Mouse (Mus musculus): ENCODE measurements at regions not wholly inside any gene's neighbourhood (a gene's known extent, or its start where the extent isn't known, plus 50 kb on each side); places are given as distances from the start of the nearest gene placed in this dataset.

- DNase-seq (ENCODE audit: low spot score in 2 of 2), result no peak
Measured at GRCm38 (mm10) chr2:79510485-79511094, 54.0 kb upstream of the Cerkl start.

DNA sequence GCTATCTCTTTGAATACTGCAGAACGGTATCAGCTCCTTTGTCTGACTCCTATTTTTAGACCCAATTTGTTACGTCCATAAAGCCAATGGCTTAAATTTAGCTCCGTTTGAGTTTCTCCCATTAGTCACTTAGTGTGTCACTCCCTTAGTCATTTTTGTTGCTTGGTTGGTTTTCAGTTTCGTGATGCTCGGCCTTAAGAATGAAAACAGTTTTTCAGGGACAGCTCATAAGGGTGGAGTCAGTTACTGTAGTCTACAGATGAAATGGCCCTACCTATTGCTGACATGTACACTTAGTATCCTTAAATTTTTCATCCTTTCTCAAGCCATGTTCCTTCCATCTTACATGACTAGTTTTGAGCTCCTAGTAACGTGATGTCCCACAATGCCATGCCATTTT is 54.5 kb upstream of the Cerkl start:
- no peak for DNase-seq (ENCODE audit: low spot score in 2 of 2)

DNA sequence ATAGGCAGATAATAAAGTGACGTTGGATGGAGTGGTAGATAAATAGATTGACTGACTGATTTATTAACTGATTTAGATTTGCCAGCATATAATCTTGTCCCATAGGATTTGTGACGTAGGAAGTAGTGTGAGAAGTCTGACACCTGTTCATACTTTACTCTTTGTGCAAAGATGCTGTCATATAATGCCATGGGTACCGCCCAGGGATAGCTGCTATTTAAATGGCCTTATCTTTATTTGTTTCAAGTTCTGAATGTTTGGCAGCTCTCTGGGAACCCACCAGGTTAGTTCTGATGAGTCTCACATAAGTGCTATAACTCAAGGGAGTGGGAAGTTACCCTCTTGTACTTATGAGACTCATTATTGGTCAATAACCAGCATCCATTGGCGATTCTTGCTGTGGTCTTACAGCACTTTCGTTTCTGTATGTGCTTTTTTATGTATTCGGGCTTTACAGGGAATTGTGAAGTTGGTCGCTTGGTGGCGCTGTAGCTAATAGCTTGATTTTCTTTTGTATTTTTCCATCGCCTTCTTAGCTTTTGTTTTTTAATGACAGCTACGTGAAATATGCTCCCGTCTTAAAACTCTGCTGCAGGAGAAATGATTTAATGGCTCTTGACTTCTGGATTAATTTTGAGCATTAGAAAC is 55.2 kb upstream of the Cerkl start:
- DNase-seq (ENCODE audit: low spot score in 2 of 2), result peak; percentile 81 to 86

DNA sequence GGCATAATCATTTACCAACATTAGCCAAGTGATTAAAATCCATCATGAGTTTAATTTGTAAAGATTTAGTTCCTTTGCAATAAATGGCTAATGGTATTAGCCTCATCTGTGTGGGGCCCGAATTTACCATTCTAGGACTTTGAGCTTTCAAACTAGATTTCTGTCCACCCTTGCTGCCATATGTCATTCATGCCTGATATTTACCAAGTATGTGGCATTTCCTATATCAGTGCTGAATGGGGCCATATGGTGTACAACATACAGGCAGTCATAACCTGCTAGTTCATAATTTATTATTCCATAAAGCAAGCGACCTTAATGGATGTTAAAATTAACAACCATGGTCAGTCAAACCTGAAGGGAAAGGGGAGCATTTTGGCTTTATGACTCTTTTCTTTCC is 55.8 kb upstream of the Cerkl start:
- DNase-seq (ENCODE audit: low spot score in 2 of 2), result no peak

DNA sequence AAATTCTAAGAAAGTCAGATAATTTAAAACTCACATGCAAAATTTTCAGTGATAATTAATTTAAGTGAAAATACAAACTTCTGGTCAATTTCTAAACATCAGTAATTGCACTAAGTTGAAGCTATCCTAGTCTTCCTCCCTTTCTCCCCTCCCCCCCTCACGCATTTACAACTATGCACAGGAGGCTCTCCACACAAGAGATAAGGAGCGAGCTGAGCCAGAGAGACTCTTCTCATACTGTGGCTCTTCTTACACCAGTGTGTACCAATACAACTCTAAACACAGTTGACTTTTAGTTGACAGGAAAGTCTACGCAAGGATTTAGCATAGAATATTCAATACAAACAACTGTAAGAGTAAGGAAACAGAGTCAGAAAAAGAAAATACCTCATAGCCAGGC is 57.1 kb upstream of the Cerkl start:
- no peak for DNase-seq (ENCODE audit: low spot score in 2 of 2)

- DNase-seq (ENCODE audit: low spot score in 2 of 2), result no peak
Measured at GRCm38 (mm10) chr2:79518046-79518750, 61.6 kb upstream of the Cerkl start.

DNA sequence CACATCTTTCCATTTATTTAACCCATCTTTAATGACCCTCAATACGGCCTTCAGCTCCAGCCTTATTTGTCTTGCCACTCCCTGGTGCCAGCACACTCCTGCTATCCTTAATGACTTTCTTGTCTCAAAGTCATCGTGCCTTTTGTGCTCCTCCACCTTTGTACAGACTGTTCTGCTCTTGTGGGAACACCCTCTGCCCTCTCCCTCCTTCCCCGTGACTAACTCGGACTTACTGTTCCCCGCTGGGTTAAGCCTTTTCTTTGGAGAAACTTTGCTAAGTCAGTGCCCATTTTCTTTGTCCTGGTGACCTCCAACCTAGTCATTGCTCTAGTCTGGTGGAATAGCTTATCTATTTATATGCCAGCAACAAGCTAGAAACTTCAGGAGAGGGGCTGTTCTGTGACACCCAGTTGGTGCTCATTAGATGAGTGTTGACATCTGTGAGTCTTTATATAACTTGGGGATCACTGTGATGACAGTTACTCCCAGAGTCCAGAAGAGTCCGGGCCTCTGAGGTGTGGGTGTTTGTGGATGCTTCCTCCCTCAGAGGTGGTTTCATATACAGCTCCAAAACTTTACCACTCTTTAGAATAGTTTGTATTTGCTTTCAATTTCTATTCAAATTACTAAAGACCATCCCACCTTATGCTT is 63.3 kb upstream of the Cerkl start:
- DNase-seq (ENCODE audit: low spot score in 2 of 2), result no peak

GRCm38 (mm10) chr2:79523441-79523840 is 66.9 kb upstream of the Cerkl start:
- no peak for DNase-seq (ENCODE audit: low spot score in 2 of 2)

DNA sequence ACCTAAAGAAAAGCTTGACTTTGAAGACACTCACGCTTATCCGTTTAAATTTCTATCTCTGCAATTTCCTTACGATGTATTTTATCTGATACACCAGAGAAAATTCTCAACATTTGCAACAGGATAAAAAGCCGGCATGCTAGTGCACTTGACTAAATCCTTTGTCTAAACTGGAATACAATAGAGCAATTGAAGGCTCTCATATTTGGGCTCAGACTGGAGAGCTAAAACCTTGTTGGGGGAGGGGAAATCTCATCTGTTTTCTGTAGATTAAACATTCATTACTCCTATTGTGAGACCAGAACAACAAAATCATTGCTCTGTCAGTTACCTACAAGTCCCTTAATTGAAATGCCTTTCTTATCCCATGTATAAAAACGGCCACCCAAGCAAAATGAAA is 70.9 kb upstream of the Cerkl start:
- DNase-seq (ENCODE audit: low spot score in 2 of 2), result no peak

DNA sequence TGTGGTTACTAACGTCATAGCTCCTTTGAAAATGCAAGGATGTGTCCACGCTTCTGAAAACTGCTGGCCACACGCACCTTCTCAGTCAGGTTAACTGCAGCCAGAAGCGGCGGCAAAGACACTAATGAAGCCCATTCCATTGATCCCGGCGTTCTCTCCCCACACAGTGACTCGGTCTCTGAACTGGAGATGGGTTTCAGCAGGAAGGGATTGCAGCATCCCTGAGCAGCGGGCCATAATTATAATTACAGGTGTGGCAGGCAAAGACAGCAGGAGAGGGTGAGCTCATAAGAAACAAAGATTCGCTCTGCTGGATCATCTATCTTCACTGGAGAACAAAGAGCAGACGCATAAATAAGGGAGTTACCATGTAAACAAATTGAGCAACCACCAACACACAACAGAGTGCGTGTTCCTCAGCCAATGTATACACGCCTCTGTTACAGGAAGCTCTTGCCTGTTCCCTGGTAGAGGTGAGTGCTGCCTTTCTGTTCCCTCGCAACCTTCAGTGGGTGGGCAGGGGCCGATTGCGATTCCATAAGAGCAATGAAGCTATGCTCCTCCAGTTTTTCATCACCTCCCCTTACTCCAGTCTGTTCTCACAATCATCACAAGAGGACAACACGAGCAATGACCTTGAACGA is 71.9 kb upstream of the Cerkl start:
- DNase-seq (ENCODE audit: low spot score in 2 of 2), result no peak

DNA sequence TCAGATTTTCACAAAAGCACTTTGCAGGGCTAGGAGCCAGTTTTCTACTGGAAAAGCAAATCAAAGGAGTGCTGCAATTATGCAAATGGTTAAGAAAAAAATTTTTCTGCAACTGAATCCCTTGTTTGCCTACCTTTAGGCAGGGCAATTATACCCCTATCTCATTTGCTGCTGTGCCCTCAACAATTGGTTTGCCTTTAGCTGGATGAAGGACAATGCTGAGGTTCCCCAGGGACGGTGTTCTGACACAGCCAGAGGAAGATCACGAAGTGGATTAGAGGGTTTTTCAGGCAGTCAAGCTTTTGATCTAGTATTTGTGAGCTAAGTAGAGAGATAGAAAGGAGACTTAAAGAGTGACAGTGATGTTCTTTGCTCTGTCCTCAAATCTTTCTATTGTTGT is 72.6 kb upstream of the Cerkl start:
- DNase-seq (ENCODE audit: low spot score in 2 of 2), result no peak

DNA sequence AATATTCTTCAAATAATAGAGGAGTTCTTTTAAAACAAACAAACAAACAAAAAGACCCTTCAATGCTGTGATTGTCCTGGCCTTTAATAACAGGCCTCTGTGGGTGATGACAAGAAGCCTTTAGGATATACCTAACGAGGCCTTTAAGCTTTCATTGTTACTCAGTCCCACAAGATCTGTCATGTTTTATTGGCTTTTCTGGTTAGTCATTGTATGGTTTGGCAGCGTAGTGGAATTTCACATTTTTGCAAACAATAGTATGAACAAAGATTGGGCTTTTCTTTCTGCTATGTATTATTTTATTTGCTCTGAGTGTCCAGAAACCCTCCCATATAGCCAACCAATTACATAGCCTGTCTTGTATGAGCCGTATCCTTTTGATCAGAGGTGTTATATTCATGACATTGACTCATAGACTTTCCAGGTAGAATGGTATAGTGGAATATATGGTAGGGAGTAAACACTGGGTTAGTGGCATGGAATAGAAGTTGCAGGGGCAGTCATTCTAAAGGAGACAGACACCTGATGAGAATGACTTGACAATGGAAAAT is 76.1 kb upstream of the Cerkl start:
- DNase-seq (ENCODE audit: low spot score in 2 of 2), result no peak

DNA sequence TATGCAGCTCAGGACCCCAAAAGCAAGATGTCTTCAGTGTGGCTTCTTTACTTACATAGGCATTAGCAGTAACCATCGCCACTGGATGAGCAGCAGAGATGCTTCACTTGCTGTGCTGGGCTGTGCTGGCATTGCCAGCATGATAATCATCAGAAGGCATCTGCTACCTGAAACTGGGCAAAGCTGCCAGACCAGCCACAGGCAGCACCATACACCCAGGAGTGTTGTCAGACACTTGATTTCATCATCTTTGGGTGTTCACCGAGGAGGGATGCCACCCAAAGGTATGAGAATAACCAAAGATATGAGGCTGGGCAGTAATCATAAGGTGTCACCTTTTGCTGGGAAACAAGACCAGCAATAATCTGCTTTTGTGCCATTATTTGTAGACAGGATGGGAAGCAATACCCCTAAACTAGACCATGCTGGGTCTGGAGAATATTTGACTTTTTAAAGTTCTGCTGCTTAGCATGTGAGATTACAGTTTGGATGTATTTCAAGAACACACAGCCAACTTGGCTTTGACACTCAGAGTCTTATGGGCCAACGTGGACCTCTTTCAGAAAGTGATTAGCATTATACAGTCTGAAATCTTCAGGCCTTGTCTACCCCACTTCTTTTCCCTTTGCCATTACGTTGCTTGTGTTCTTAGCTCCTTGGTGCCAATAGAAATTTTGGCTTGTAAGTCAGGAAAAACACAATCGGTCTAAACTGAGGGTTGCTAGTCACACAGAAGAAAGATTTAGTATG is 80.7 kb upstream of the Cerkl start:
- DNase-seq (ENCODE audit: low spot score in 2 of 2), result no peak

DNA sequence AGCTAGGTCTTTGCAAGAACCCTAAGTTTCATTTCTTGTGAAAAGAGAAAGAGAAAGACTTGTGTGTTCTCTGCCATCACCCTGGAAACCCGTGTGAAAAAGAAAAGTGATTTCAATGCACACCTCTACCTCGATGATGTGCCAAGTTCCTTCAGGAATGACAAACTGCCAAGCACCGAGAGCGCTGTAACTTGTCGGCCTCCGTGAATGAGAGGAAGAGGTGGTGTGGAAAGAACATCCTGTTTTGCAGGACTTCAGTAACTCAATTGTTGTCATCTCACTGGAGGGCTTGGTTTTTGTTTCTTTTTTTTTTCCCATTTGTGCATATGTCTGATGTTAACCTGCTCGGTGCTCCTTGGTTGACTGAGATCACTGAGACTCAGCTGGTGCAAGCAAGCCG is 83.8 kb upstream of the Cerkl start:
- no peak for DNase-seq (ENCODE audit: low spot score in 2 of 2)

DNA sequence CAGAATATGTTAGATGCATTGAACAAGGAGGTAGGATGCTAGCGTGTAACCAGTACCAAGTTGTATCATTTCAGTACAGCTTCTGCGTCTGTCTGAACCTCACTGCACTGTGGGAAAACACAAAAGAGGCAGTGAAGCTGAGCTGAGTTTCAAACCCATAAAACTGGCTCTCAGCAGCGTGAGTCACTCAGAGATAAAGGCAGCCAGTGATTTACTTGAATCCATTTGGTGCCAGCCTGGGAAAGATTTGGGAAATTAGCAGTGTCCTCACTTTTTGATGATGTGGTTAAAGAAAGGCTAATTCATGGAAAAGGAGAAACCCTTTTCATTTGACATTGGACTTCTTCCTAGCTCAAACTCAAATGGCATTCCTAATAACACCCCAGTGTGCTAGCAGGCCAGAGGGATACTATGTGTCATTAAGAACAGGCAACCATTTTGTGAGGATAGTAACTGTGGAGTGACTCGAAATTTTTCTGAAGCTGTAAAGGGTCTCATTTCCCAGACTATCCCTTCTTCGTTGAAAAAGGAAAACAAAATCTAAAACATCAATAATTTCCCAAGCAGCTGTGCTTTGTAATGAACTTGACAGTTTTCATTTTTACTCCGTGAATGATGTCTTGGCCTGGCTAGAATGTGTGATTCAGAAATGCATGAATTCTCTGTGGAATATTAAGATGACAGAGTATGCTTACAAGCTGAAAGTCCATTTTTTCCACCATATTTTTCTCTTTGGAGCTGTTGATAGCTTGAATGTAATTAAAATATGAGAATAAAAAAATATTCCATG is 85.8 kb upstream of the Cerkl start:
- DNase-seq (ENCODE audit: low spot score in 2 of 2), result no peak

- no peak for DNase-seq (ENCODE audit: low spot score in 2 of 2)
Measured at GRCm38 (mm10) chr2:79543456-79543855, 86.9 kb upstream of the Cerkl start.

GRCm38 (mm10) chr2:79543948-79544792 is 87.6 kb upstream of the Cerkl start:
- no peak for DNase-seq (ENCODE audit: low spot score in 2 of 2)

DNA sequence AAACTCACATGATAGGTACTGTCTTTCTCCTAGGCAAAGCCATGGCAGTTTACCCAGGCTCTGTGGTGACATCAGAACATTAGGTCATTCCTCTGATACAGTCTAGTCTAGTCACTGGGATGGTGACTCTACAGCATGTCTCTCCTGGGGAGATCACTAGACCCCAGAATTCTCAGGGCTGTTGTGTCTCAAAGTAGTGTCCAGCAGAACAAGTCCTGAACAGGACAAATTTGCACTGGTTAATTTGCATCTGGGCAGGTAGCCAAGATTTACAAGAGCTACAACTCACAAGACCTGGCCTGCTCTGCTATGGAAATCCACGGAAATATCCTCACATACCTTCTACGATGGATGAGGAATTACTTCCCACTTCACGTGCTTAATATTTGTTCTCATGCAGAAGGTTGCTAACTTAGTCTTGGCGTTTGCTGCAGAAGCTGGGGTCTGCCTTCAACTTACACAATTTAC is 88.2 kb upstream of the Cerkl start:
- DNase-seq (ENCODE audit: low spot score in 2 of 2), result no peak

DNA sequence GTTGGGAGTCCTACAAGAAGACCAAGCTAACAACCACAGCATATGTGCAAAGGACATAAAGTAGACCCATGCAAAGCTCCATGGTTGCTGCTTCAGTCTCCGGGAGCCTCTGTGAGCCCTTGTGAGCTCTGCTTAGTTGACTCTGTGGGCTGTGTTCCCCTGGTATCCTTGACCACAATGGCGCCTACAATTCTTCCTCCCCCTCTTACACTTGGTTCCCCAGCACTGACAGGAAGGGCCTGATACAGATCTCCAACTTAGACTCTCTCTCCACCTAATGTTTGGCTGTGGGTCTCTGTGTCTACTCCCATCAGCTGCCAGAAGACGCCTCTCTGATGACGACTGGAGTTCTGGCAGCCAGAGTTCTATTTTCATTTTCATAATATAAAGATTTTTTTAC is 88.9 kb upstream of the Itprid2 start:
- no peak for DNase-seq (ENCODE audit: low spot score in 2 of 2)
